Mouse (Mus musculus) neural tube, embryonic 11.5 days (tissue): ENCODE results near the gene Cse1l. TPM values are rescaled to one million over a fixed set of nuclear protein-coding genes. Genes with fewer than 3 reads are reported as not detected.

Source experiments
- ATAC-seq: fragments of 200-750 bp; cut with Nextera tagmentation; 2 replicates; pipeline ENCODE4 v1.8.0; 2017; ENCODE audit warnings: moderate number of reproducible peaks, mild to moderate bottlenecking, moderate TSS enrichment, moderate library complexity; ENCODE audit not compliant: insufficient read depth, low FRiP score, low TSS enrichment
- DNase-seq: peaks from one replicate; pipeline ENCODE4 v3.0.0-alpha.2; 2015; ENCODE audit warnings: low spot score
- H3K27ac ChIP-seq: fragments of 300-500 bp; sonication (generic); 2 replicates; pipeline ENCODE4 v1.5.1; 2014; ENCODE audit warnings: low read depth, mild to moderate bottlenecking, low read length
- H3K27me3 ChIP-seq: fragments of 300-500 bp; sonication (generic); 2 replicates; pipeline ENCODE4 v1.6.1; 2014; ENCODE audit warnings: mild to moderate bottlenecking, low read length, mixed read lengths; ENCODE audit not compliant: control insufficient read depth, insufficient read depth
- H3K36me3 ChIP-seq: fragments of 300-500 bp; sonication (generic); 2 replicates; pipeline ENCODE4 v1.6.1; 2014; ENCODE audit warnings: mild to moderate bottlenecking, low read length, moderate library complexity, mixed read lengths; ENCODE audit not compliant: control insufficient read depth, insufficient read depth
- H3K4me1 ChIP-seq: fragments of 300-500 bp; sonication (generic); 2 replicates; pipeline ENCODE4 v1.6.1; 2014; ENCODE audit warnings: low read length, mixed read lengths; ENCODE audit not compliant: control insufficient read depth, insufficient read depth
- H3K4me2 ChIP-seq: fragments of 300-500 bp; sonication (generic); 2 replicates; pipeline ENCODE4 v1.6.1; 2014; ENCODE audit warnings: low read depth, mild to moderate bottlenecking, moderate library complexity
- H3K4me3 ChIP-seq: fragments of 300-500 bp; sonication (generic); 2 replicates; pipeline ENCODE4 v1.5.1; 2014; ENCODE audit warnings: low read depth, low read length
- H3K9ac ChIP-seq: fragments of 300-500 bp; sonication (generic); 2 replicates; pipeline ENCODE4 v1.6.1; 2014; ENCODE audit warnings: mild to moderate bottlenecking, low read length
- H3K9me3 ChIP-seq: fragments of 300-500 bp; sonication (generic); 2 replicates; pipeline ENCODE4 v1.6.1; 2016; ENCODE audit warnings: low read length; ENCODE audit not compliant: control insufficient read depth
- WGBS: fragments of 180-500 bp; shearing (Covaris S2); extraction: QIAGEN DNeasy Blood & Tissue Kit; methylation state at CpG from one replicate; pipeline ENCODE4 v1.1.7; 2014; 5-methylcytosine and 5-hydroxymethylcytosine counted together
- polyA plus RNA-seq: library from polyadenylated mRNA; unstranded; fragments of >200 nt; fragmentation: Nextera tagmentation; extraction: Ambion mirVana; gene quantifications from 2 replicates; pipeline ENCODE4 v1.2.1, GENCODE M21; 2014

The Cse1l gene
- polyA plus RNA-seq, 1 experiment from 2014 or later = 200 TPM

GRCm38 (mm10) chr2:166874675-166875280 is 31.1 kb upstream of the Cse1l start:
- no peak for DNase-seq
- Histone ChIP-seq H3K4me2 (no peak overlapping the region), H3K27ac (no peak overlapping the region; the same call in 1 of the 2 replicates), H3K27me3 (no peaks in the 10 kb centered on the region), H3K4me1 (no peaks in the 10 kb centered on the region), H3K36me3 (peaks cover 6% of the 10 kb centered on the region), H3K9ac (no peak overlapping the region), H3K9me3 (no peaks in the 10 kb centered on the region), H3K4me3 (no peak overlapping the region)
- 85% methylated on average over 10 of the region's 10 CpGs for WGBS
- ATAC-seq = no peak

GRCm38 (mm10) chr2:166875561-166875960 is 30.3 kb upstream of the Cse1l start:
- H3K36me3 ChIP-seq = peaks cover 6% of the 10 kb centered on the region
- no peak for DNase-seq
- H3K9ac ChIP-seq = no peak overlapping the region
- no peaks in the 10 kb centered on the region for H3K9me3 ChIP-seq
- no peak for ATAC-seq
- no peak overlapping the region for H3K4me3 ChIP-seq
- no peaks in the 10 kb centered on the region for H3K4me1 ChIP-seq
- no peak overlapping the region for H3K4me2 ChIP-seq
- no peaks in the 10 kb centered on the region for H3K27me3 ChIP-seq
- 92% methylated on average over 6 of the region's 6 CpGs for WGBS
- no peak overlapping the region for H3K27ac ChIP-seq

GRCm38 (mm10) chr2:166876331-166876730 is 29.5 kb upstream of the Cse1l start:
- no peak for ATAC-seq
- peaks cover 5% of the 10 kb centered on the region; the same call in 1 of the 2 replicates for H3K36me3 ChIP-seq
- H3K4me3 ChIP-seq = no peak overlapping the region
- 89% methylated on average over 10 of the region's 10 CpGs for WGBS
- no peak overlapping the region for H3K9ac ChIP-seq
- H3K4me2 ChIP-seq = no peak overlapping the region
- H3K27ac ChIP-seq = no peak overlapping the region
- H3K27me3 ChIP-seq = no peaks in the 10 kb centered on the region
- no peaks in the 10 kb centered on the region for H3K4me1 ChIP-seq
- no peak for DNase-seq
- no peaks in the 10 kb centered on the region for H3K9me3 ChIP-seq

GRCm38 (mm10) chr2:166885066-166885465 is 20.8 kb upstream of the Cse1l start:
- no peaks in the 10 kb centered on the region for H3K4me1 ChIP-seq
- H3K4me2 ChIP-seq = no peak overlapping the region
- H3K36me3 ChIP-seq = peaks cover 3% of the 10 kb centered on the region; the same call in 1 of the 2 replicates
- H3K9me3 ChIP-seq = no peaks in the 10 kb centered on the region
- ATAC-seq (no peak), DNase-seq (no peak)
- no peak overlapping the region for H3K4me3 ChIP-seq
- H3K27me3 ChIP-seq = no peaks in the 10 kb centered on the region
- 93% methylated on average over 7 of the region's 7 CpGs for WGBS
- H3K9ac ChIP-seq = no peak overlapping the region
- no peak overlapping the region for H3K27ac ChIP-seq

GRCm38 (mm10) chr2:166885619-166886018 is 20.2 kb upstream of the Cse1l start:
- H3K4me2 ChIP-seq = no peak overlapping the region
- no peaks in the 10 kb centered on the region for H3K4me1 ChIP-seq
- no peak overlapping the region for H3K4me3 ChIP-seq
- no peak overlapping the region for H3K9ac ChIP-seq
- H3K27me3 ChIP-seq = no peaks in the 10 kb centered on the region
- H3K27ac ChIP-seq = no peak overlapping the region
- peaks cover 3% of the 10 kb centered on the region; the same call in 1 of the 2 replicates for H3K36me3 ChIP-seq
- no peak for DNase-seq
- H3K9me3 ChIP-seq = no peaks in the 10 kb centered on the region
- 79% methylated on average over 10 of the region's 10 CpGs for whole genome bisulfite sequencing
- ATAC-seq = no peak

- 93% methylated on average over 3 of the region's 3 CpGs for WGBS
- no peaks in the 10 kb centered on the region for H3K4me1 ChIP-seq
- H3K4me2 ChIP-seq = no peak overlapping the region
- no peak overlapping the region for H3K9ac ChIP-seq
- H3K27me3 ChIP-seq = no peaks in the 10 kb centered on the region
- no peaks in the 10 kb centered on the region for H3K9me3 ChIP-seq
- H3K4me3 ChIP-seq = no peak overlapping the region
- ATAC-seq (no peak), DNase-seq (no peak)
- no peak overlapping the region for H3K27ac ChIP-seq
- H3K36me3 ChIP-seq = peaks cover 3% of the 10 kb centered on the region; the same call in 1 of the 2 replicates
Observed at GRCm38 (mm10) chr2:166886231-166886630, 19.6 kb upstream of the Cse1l start.

GRCm38 (mm10) chr2:166887816-166888215 is 18.0 kb upstream of the Cse1l start:
- Histone ChIP-seq H3K4me1 (no peaks in the 10 kb centered on the region), H3K9ac (no peak overlapping the region), H3K4me2 (no peak overlapping the region), H3K4me3 (no peak overlapping the region), H3K36me3 (peaks cover 5% of the 10 kb centered on the region), H3K9me3 (no peaks in the 10 kb centered on the region), H3K27me3 (no peaks in the 10 kb centered on the region), H3K27ac (no peak overlapping the region)
- DNase-seq = peak; percentile 38
- no peak for ATAC-seq
- 37% methylated on average over 11 of the region's 11 CpGs for WGBS

GRCm38 (mm10) chr2:166891366-166891880 is 14.4 kb upstream of the Cse1l start:
- Histone ChIP-seq H3K9ac (no peak overlapping the region), H3K27me3 (no peaks in the 10 kb centered on the region), H3K27ac (no peak overlapping the region), H3K4me1 (no peaks in the 10 kb centered on the region), H3K4me2 (no peak overlapping the region), H3K4me3 (no peak overlapping the region), H3K36me3 (peaks cover 3% of the 10 kb centered on the region), H3K9me3 (no peaks in the 10 kb centered on the region)
- DNase-seq (no peak), ATAC-seq (no peak)
- 74% methylated on average over 9 of the region's 9 CpGs for WGBS

GRCm38 (mm10) chr2:166892158-166892680 is 13.6 kb upstream of the Cse1l start:
- ATAC-seq (no peak), DNase-seq (no peak)
- no peak overlapping the region for H3K4me2 ChIP-seq
- H3K27ac ChIP-seq = no peak overlapping the region
- no peak overlapping the region for H3K9ac ChIP-seq
- no peaks in the 10 kb centered on the region for H3K27me3 ChIP-seq
- 95% methylated on average over 8 of the region's 8 CpGs for WGBS
- no peaks in the 10 kb centered on the region for H3K9me3 ChIP-seq
- H3K4me1 ChIP-seq = no peaks in the 10 kb centered on the region
- H3K4me3 ChIP-seq = no peak overlapping the region
- peaks cover 3% of the 10 kb centered on the region for H3K36me3 ChIP-seq
